Mouse (Mus musculus): ENCODE measurements around the gene Olfr62. TPM values are rescaled to one million over a fixed set of nuclear protein-coding genes. Genes with fewer than 3 reads are reported as not detected.

The Olfr62 gene
- not detected in 2 replicates for polyA plus RNA-seq (2012; rRNA removed)

DNA sequence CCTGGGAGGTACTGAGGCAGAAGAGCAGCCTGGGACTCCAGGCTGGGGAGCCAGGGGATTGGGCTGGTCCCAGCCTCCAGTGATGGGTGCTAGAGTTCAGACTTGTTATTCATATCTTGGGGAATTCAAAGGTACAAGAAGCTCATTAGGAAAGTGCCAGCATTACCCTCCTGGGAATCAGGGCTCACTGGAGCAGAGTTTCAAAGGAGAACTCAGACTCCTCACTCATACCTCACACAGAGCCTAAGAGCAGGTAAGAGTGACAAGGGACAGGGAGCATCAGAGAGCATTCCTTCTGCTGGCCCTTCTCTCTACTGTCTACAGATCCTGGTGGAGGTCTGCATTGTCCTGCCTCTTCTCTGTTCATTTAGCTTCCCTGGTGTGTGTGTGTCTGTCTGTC, at the start of gene Olfr62:
Gene Olfr62 (plus strand): TSS at position 301 of the 400 bp plus-strand sequence.
- DNase-seq = no peak
- no peaks in the 10 kb centered on the region for H3K4me1 ChIP-seq (replicated peaks; ENCODE audit: control insufficient read depth, insufficient read depth, low read length)
- no peaks in the 10 kb centered on the region for H3K36me3 ChIP-seq (ENCODE audit: control insufficient read depth, insufficient read depth, low read length)
- TF ChIP-seq POLR2A (IDR thresholded peaks at IDR 0.05; ENCODE audit: control insufficient read depth, extremely low read depth, insufficient read depth, low read length, poor library complexity) = no peak
- TF ChIP-seq CTCF (IDR thresholded peaks at IDR 0.05; ENCODE audit: borderline replicate concordance, control insufficient read depth, extremely low read depth, insufficient read depth, low read length, poor library complexity) = no peak
- no peak within 1 kb of the TSS for H3K4me3 ChIP-seq (ENCODE audit: control insufficient read depth, insufficient read depth, low read length)
- no peak within 1 kb of the TSS for H3K27ac ChIP-seq (ENCODE audit: control insufficient read depth, insufficient read depth, low read length)
- H3K27me3 ChIP-seq (ENCODE audit: control insufficient read depth, insufficient read depth, low read length) = no peaks in the 10 kb centered on the region; the same call in 1 of the 2 replicates

DNA sequence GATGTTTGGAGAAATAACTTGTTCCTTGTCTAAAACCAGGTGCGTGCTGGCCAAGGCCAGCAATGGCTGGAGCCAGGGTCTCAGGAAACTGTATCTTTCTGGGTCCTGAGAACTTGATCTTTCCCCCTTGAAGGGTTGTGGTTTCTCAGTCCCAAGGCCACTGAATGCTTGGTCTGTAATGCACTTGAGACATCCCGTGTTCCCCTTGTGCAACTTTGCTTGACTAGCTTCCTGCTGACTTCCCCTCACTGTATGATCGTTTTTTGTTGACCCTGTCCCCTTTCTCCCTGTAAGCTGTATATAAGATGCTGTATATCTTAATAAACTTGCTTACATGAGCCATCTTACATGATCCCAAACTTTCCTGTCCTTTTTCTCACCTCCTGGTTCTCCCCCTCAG, 48.9 kb upstream of the Olfr62 start:
- H3K36me3 ChIP-seq (ENCODE audit: control insufficient read depth, insufficient read depth, low read length) = no peaks in the 10 kb centered on the region
- TF ChIP-seq POLR2A (IDR thresholded peaks at IDR 0.05; ENCODE audit: control insufficient read depth, extremely low read depth, insufficient read depth, low read length, poor library complexity) (no peak), CTCF (IDR thresholded peaks at IDR 0.05; ENCODE audit: borderline replicate concordance, control insufficient read depth, extremely low read depth, insufficient read depth, low read length, poor library complexity) (no peak)
- DNase-seq = no peak
- H3K27ac ChIP-seq (ENCODE audit: control insufficient read depth, insufficient read depth, low read length) = no peak overlapping the region
- 16% methylated on average over 3 of the region's 3 CpGs for WGBS
- no peak overlapping the region for H3K4me3 ChIP-seq (ENCODE audit: control insufficient read depth, insufficient read depth, low read length)
- no peaks in the 10 kb centered on the region for H3K27me3 ChIP-seq (ENCODE audit: control insufficient read depth, insufficient read depth, low read length)
- H3K4me1 ChIP-seq (replicated peaks; ENCODE audit: control insufficient read depth, insufficient read depth, low read length) = no peaks in the 10 kb centered on the region

DNA sequence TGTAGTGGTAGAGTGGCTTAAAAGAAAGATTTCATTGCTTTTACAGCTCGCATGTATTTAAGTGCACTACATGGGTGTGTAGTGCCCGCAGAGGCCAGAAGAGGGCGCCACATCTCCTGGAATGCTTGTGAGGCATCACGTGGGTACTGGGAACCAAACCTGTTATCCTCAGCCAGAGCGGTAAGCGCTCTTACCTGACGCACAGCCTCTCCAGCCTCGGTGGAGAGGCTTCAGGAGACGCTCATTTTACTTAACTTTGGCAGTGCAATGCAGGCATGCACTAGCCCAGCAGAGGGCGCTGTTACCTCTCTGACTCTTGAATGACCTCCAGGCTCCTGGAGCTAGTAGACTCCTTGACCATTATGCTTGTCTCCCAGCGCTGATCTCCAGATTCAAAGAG, 46.1 kb upstream of the Olfr62 start:
- no peaks in the 10 kb centered on the region for H3K4me1 ChIP-seq (replicated peaks; ENCODE audit: control insufficient read depth, insufficient read depth, low read length)
- 50% methylated on average over 11 of the region's 11 CpGs for WGBS
- DNase-seq = peak; percentile 30
- no peaks in the 10 kb centered on the region for H3K36me3 ChIP-seq (ENCODE audit: control insufficient read depth, insufficient read depth, low read length)
- peak; percentile 83; the same call in 1 of the 2 replicates for TF ChIP-seq CTCF (IDR thresholded peaks at IDR 0.05; ENCODE audit: borderline replicate concordance, control insufficient read depth, extremely low read depth, insufficient read depth, low read length, poor library complexity)
- TF ChIP-seq POLR2A (IDR thresholded peaks at IDR 0.05; ENCODE audit: control insufficient read depth, extremely low read depth, insufficient read depth, low read length, poor library complexity) = no peak
- H3K27me3 ChIP-seq (ENCODE audit: control insufficient read depth, insufficient read depth, low read length) = no peaks in the 10 kb centered on the region
- no peak overlapping the region for H3K4me3 ChIP-seq (ENCODE audit: control insufficient read depth, insufficient read depth, low read length)
- H3K27ac ChIP-seq (ENCODE audit: control insufficient read depth, insufficient read depth, low read length) = no peak overlapping the region

DNA sequence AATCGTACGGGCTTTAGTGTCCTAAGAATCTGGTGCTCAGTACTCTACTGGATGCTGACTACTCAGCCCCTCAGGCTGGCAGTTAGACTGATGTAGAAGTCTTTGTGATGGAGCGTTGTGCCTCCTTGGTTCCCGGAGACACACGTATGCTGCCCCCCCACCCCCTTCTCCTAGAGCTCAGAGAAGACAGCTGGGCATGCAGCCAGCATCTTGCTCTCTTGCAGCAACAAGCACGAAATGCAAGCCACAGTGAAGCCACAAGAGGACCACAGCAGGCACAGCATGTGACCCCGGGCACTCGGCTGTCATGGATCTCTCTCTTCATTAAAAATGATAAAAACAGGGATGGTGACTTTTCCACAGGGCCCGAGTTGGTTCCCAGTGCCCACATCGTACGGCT, 43.3 kb upstream of the Olfr62 start:
- Histone ChIP-seq H3K4me3 (ENCODE audit: control insufficient read depth, insufficient read depth, low read length) (no peak overlapping the region), H3K27ac (ENCODE audit: control insufficient read depth, insufficient read depth, low read length) (no peak overlapping the region), H3K4me1 (replicated peaks; ENCODE audit: control insufficient read depth, insufficient read depth, low read length) (no peaks in the 10 kb centered on the region), H3K27me3 (ENCODE audit: control insufficient read depth, insufficient read depth, low read length) (no peaks in the 10 kb centered on the region), H3K36me3 (ENCODE audit: control insufficient read depth, insufficient read depth, low read length) (no peaks in the 10 kb centered on the region)
- TF ChIP-seq POLR2A (IDR thresholded peaks at IDR 0.05; ENCODE audit: control insufficient read depth, extremely low read depth, insufficient read depth, low read length, poor library complexity) (no peak), CTCF (IDR thresholded peaks at IDR 0.05; ENCODE audit: borderline replicate concordance, control insufficient read depth, extremely low read depth, insufficient read depth, low read length, poor library complexity) (no peak)
- DNase-seq = no peak
- 68% methylated on average over 11 of the region's 11 CpGs for WGBS

DNA sequence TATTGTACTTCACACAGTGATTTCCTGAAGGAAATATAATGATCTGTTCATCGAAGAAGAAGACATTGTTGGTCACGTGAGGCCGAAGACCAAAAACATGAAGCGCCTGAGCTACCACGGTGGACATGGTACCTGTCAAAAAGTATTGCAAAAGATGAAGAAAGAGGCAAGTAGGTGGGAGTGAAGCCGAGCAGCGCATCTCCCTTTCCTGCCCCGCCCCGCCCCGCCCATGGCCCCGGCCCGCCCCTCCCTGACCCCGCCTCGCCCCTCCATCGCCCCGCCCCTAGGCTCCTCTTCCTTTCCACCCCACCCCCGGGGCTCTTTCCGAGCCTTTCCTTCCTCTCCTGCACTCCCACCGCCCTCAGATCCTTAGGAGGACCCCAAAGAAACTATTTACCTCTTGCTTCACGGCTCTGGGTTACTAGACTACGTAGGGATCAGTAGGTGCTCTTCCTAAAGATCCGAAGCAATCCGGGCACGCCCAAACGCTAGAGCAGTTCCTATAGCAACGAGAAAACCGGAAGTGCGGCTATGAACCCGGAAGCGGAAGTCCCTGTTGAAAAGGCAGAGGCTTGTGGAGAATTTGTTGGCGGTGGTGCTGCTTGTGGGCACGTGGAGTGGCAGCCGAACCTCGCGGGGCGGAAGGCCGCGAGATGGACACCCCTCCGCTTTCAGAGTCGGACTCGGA, 38.3 kb upstream of the Olfr62 start, which contains the start of the genes Cfap57 and Ebna1bp2:
Gene Cfap57 (minus strand): TSS at position 499 of the 688 bp plus-strand sequence.
Gene Ebna1bp2 (plus strand): TSS at position 521 of the 688 bp plus-strand sequence.
- peaks cover 8% of the 10 kb centered on the region for H3K4me1 ChIP-seq (replicated peaks; ENCODE audit: control insufficient read depth, insufficient read depth, low read length)
- TF ChIP-seq POLR2A (IDR thresholded peaks at IDR 0.05; ENCODE audit: control insufficient read depth, extremely low read depth, insufficient read depth, low read length, poor library complexity) (0 out of 2 replicates have a peak, but pooled peaks have one; percentile 19), CTCF (IDR thresholded peaks at IDR 0.05; ENCODE audit: borderline replicate concordance, control insufficient read depth, extremely low read depth, insufficient read depth, low read length, poor library complexity) (no peak)
- peak within 1 kb of the TSS; percentile 75 for H3K4me3 ChIP-seq (ENCODE audit: control insufficient read depth, insufficient read depth, low read length)
- DNase-seq = peak; percentile 91
- H3K27ac ChIP-seq (ENCODE audit: control insufficient read depth, insufficient read depth, low read length) = no peak within 1 kb of the TSS
- peaks cover 16% of the 10 kb centered on the region for H3K36me3 ChIP-seq (ENCODE audit: control insufficient read depth, insufficient read depth, low read length)
- 2% methylated on average over 38 of the region's 41 CpGs for WGBS
- H3K27me3 ChIP-seq (ENCODE audit: control insufficient read depth, insufficient read depth, low read length) = no peaks in the 10 kb centered on the region

DNA sequence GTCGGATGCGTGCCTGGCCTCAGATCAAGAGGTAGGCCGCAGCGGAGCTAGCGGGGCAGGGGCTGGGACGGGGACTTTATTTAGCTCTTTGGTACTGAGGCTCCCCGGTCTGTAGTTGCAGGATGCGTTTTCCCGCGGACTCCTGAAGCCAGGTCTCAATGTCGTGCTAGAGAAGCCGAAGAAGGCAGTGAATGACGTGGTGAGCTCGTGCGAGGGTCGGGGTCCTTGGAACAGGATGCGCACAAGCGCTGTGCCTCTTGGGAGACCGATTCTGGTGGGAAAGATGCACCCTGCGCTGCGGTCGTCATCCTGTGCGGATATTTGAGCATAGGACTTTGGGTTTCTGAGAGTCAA, 37.8 kb upstream of the Olfr62 start:
- no peak for DNase-seq
- WGBS = under 1% methylated on average over 23 of the region's 23 CpGs
- H3K36me3 ChIP-seq (ENCODE audit: control insufficient read depth, insufficient read depth, low read length) = peaks cover 21% of the 10 kb centered on the region
- no peak overlapping the region for H3K27ac ChIP-seq (ENCODE audit: control insufficient read depth, insufficient read depth, low read length)
- H3K4me3 ChIP-seq (ENCODE audit: control insufficient read depth, insufficient read depth, low read length) = peak overlapping the region; percentile 75
- H3K4me1 ChIP-seq (replicated peaks; ENCODE audit: control insufficient read depth, insufficient read depth, low read length) = peaks cover 8% of the 10 kb centered on the region
- no peak for TF ChIP-seq POLR2A (IDR thresholded peaks at IDR 0.05; ENCODE audit: control insufficient read depth, extremely low read depth, insufficient read depth, low read length, poor library complexity)
- H3K27me3 ChIP-seq (ENCODE audit: control insufficient read depth, insufficient read depth, low read length) = no peaks in the 10 kb centered on the region

Data from thymus, adult 2 months (tissue).